Mouse (Mus musculus) 416B (cell line): ENCODE measurements around the gene Prn.

Experiments
- DNase-seq: peaks from one replicate; pipeline ENCODE4 v3.0.0; 2011; ENCODE audit warnings: low read depth

The Prn gene

GRCm38 (mm10) chr2:131909683-131910572 lies at the start of gene Prn, which contains the start of gene Prnp:
Gene Prn, plus strand, starts transcription at chr2:131909957.
Gene Prnp, plus strand, starts transcription at chr2:131909928.
- peak; percentile 88 for DNase-seq

DNA sequence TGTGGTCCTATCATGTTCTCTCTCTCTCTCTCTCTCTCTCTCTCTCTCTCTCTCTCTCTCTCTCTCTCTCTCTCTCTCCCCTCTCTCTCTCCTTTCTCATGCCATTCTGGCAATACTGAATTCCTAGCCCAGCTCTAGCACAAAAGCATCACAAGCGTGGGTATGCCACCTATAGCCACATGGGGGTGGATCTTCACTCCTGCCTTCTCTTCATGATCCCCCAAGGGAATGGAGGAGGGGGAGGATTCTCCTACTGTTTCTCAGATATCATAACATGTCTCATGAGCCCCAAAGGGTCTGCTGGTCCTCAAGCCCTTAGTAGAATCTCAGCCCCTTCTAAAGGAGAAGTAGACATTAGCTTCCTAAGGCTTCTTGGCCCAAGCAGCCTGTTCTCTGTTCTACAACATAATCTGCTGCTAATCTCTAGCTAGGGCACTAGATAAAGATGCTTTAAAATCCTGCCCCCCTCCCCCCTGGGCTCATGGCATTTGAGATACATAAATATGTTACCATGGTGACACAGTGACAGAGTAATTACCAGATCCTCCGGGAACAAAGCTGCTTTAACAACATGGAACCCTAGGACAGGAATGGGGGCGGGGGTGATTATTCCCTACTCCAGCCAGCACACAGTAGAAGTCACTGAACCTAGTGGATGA lies 47.0 kb upstream of the Prn start:
- no peak for DNase-seq

- DNase-seq, result no peak
These were observed 46.3 kb upstream of the Prn start for GRCm38 (mm10) chr2:131863472-131863871.

- peak; percentile 23 for DNase-seq
These were observed 45.4 kb upstream of the Prn start for GRCm38 (mm10) chr2:131864262-131864796.

GRCm38 (mm10) chr2:131866676-131867075 lies 43.1 kb upstream of the Prn start:
- no peak for DNase-seq

GRCm38 (mm10) chr2:131868983-131869382 lies 40.8 kb upstream of the Prn start:
- no peak for DNase-seq

- no peak for DNase-seq
These were observed 36.4 kb upstream of the Prn start for GRCm38 (mm10) chr2:131873376-131873775.

DNA sequence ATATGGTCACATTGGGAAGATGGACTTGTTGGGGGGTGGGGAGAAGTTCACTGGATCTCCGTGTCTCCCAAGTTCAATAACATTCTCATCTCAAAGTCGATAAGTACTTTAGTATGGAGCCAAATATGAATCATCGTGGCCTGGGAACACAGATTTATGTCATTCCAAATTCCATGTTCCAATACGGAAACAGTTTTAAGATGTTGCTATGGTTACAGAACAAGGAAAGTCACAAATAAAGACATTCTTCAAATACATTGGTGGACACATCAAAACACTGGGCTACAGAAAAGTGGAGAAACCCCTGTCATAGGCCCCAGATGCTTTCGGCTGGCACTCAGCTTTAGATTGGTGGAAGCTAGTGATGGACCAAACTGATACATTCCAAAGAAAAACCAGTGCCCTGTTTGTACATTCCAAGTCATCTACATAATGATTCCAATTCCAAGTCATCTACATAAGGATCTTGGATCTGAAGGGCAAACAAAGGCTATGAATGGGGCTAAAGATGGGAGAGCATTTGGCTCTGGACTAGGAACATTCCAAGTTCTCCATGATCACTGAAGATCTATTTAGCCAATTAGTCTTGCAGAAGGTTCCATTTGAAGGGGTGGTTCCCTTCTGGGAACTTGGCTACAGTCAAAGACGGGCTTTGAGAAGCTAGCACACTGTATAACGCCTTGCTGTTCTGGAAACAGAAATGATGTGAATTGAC lies 33.0 kb upstream of the Prn start:
- no peak for DNase-seq

- DNase-seq, result no peak
These were observed 28.0 kb upstream of the Prn start for GRCm38 (mm10) chr2:131881766-131882165.

DNA sequence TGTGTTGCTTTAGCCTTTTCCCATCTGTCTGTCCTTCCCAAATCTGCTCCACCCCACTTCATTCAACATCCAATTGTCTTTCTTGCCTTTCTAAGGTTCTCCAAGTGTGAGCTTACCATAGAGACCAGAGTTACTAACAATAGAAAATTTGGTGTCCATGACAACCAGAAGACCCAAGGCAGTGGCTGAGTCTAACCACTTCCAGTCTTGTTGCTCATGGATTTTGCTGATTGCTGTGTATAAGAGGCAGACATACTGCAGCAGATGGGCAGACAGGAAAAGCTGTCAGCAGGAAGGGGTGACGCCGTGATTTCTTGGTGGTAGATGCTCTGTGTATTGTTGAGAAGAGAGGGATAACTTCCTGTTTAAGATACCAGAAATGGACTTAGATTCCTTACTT lies 26.6 kb upstream of the Prn start:
- DNase-seq, result peak; percentile 18

DNA sequence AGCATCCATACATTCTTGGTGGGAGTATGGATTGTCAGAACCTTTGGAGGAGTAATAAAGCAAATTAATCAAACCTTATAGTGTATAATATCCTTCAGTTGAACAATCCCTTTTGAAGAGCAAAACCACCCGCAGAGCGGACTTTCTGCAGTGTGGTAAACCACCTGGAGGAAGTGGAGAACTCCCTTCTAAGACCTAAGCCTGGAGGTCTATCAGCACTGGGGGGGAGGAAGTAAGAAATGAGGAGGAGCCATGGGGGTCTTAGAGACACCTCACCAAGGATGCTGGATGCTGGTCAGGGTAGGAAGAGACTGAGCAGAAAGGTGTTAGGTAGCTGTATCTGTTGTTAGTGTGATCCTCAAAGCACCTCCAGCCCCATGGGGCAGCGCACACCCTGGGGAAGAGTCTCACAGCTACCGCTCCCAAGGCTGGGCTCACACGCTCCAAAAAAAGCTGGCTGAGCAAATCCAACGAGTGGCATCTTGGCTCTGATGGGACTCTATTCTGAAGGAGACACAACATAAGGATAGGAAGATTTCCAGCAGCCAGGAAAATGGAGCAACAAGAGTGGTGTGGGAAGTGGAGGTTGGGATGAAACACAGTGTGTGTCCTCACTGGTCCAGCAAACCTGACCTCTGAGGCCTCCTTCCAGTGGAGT lies 23.1 kb upstream of the Prn start:
- DNase-seq, result peak; percentile 30

DNA sequence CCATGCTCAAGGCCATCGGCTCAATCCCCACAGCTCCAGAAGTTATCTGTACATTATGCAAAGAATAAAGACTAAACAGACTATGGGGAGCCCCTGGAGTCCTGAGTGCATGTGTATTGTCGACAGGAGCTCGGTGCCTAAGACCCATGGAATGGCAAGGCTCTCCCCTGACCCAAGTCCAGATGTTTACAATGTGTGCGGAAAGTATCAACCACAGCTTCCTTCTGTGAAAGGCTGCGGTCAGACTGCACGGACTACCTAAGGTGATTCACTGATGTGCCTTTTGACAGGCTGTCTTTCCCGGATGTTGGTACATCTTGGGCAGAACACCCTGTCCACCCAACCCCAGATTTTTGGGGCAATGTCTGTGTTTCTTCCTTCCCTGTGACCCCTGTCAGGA lies 21.5 kb upstream of the Prn start:
- peak; percentile 90 for DNase-seq

GRCm38 (mm10) chr2:131892534-131892933 lies 17.2 kb upstream of the Prn start:
- DNase-seq, result no peak

DNA sequence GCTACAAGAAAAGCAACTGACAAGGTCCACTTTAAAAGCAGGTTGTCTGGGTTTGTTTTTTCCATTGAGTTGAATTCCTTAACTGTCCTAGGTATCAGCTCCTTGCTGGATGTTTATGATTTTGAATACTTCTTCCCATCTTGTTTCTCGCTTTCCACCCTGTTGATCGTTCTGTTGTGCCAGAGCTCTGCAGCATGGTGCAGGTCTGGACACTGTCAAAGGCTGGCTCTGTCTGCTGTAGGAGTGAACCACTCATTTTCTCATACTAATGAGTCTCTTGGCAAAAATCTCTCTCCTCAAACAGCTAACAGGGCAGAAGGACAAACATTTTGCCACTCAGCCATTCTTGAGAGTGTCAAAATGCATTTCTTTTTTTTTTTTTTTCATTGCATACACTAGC lies 14.7 kb upstream of the Prn start:
- DNase-seq, result no peak

DNA sequence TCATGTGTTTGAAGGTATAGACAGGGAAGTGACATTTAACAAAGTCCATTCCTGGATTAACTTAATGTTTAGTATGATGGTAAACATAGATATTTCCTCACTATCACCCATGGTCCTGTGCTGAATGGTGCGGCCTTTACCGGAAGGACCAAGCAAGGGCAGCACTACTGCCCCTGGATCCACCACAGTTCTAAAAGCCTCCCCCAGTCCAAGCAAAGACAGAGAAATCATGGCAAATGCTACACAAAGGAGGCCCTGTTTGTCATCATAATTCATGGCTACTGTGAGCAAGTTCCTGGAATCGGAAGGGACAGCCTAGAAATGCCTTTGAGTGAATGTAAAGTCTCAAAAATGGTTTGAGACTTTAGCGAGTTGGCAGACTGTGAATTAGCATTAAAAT lies 13.7 kb upstream of the Prn start:
- DNase-seq, result no peak

DNA sequence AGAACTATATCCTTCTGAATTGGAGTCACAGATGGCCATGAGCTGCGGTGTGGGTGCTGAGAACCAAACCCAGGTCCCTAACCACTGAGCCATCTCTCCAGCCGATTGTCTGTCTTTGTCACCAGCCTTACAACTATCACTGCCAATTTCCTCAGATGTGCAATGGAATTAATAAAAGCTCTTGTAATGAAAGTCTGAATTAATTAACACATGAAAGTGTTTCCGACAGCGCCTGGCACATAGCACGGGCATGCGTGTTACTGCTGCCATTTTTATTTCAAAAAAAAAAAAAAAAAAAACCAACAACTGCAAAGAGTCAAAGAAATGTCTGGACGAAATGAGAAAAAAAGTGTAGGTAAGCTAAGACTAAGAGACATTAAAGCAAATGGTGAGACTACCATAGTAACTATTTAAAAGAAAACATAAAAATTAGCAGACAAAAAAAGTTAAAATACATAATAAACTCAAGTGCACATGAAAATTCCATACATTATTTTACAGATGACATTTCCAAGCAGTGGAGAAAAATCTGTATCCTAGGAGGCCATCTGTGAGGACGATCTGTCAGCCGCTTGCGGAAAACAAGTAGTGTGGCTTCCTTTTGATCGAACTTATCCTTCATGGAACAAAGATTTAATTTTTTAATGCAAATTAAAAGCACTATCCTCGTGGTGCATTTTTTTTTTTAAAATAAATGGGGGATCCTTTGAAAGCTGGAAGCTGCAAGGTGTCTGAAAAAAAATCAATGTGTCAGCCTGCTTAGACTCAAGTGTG lies 12.2 kb upstream of the Prn start:
- DNase-seq, result no peak

DNA sequence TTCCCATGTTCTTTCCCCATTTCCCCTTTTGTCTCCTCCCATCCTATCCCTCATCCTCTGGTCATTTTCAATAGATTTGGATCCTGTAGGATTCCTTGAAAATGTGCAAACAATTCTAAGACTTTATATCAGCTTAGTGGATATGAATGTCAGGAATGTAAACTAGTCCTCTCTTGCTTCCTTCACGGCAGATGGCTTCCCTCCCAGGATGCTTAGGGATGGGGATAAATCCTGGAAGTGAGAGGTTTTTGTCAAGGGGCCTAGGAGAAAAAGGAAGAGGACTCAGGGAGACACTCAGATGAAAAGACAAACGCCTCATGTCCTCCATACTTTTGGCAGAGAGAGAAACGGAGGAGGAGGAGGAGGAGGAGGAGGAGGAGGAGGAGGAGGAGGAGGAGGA lies 7.3 kb upstream of the Prn start:
- no peak for DNase-seq

DNA sequence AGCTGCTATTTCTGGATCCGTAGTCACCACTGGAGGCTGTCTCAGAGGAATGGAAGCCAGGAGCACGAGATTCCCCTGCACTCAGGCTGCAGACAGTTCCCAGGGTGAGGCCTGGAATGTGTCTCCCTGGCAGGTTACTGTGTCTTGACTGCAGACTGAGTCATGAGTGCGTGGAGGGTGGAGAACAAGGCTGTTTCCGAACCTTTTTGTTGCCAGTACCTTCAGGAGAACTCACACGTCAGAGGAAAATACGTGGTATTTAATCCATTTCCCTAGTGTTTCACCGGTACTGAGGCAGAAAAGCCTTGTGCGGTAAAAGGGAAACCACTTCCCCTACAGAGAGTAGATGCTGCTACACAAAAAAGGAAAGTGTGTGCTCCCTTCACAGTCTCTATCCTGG lies 6.9 kb upstream of the Prn start:
- no peak for DNase-seq

DNA sequence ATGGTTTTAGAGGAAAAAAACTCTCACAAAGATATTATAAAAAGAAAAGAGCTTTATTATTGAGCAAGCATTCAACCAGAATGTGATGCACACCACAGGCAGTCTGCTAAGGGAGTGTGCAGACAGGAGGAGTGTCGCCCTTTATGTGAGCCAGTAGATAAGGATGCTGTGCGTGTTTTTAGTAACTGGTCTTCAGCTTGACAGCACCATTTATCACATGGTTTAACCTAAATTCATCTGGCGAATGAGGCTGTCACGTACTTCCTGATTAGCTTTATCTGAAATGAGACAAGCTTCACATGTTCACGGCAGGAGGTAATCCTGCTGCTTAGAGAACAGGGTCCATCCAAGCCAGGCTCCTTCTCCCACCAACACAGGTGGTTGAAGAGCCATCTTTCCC lies 4.7 kb upstream of the Prn start:
- DNase-seq, result no peak

- DNase-seq, result peak; percentile 27
These were observed 4.0 kb upstream of the Prn start for GRCm38 (mm10) chr2:131905776-131906175.

DNA sequence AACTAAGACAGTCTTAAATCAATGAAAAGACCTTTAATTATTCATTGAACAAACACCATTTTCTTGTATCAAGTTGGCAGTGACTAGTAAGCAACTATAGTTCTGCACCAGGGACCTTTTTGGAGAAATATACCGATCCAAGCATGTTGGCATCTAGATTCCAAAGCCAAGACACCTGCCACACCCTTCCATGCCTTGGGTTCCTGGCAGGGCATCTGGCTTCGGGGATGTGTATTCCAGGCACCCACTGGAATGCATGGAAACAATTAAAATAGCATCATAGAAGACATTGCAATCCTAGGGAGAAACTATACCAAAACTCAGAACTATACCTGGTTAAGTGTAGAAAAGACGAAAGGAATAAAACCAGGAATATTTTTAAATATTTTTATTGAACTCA lies 3.5 kb upstream of the Prn start:
- DNase-seq, result no peak
